Mouse (Mus musculus) embryo, embryonic 10.5 days (tissue): ENCODE results near the gene Mrgprg.

Experiments used
- DNase-seq: peaks from one replicate; pipeline ENCODE4 v3.0.0-alpha.2; 2015; ENCODE audit warnings: low spot score

The Mrgprg gene

GRCm38 (mm10) chr7:143766893-143767292, at the start of gene Mrgprg:
Gene Mrgprg, minus strand, starts transcription at chr7:143766993.
- no peak for DNase-seq

DNA sequence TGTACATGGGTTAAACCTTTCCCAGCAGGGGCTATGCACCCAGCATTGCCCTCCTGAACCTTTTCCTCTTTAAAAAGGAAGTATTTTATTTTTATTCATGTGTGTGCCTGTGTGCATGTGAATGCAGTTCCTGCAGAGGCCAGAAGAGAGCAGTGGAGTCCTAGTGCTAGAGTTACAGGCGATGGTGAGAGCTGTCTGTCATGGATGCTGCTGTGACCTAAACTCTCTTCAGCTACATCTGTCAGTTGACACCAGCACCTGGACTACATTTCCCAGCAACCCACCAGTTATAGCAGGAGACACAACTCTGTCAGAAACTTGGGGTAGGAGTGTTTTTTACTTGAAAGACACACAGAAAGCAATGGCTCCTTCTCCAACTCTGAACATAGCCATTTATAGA, 42.1 kb upstream of the Mrgprg start:
- DNase-seq, result peak; percentile 21

DNA sequence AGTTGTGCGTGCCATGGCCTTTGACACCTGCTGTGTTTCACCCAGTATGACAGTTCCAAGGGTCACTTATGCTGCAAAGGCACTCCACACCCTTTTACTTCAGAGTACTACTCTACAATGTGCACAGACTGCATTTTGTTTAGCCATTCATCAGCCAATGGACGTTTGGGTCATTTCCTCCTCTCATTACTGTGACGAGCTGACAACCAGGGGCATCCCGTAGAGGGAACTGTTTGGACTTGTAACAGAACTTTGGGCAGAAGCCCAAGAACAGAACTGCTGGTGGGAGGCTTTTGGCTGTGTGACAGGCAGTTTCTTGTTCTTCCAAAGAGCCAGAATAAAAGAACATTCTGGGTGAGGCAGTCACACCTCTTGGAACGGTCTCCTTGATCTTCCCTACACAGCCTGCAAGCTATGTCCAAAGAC, 38.4 kb upstream of the Mrgprg start:
- DNase-seq, result no peak

GRCm38 (mm10) chr7:143801195-143802065, 34.6 kb upstream of the Mrgprg start:
- no peak for DNase-seq

- DNase-seq, result no peak
Measured at GRCm38 (mm10) chr7:143800770-143801169, 34.0 kb upstream of the Mrgprg start.

GRCm38 (mm10) chr7:143798783-143799182, 32.0 kb upstream of the Mrgprg start:
- no peak for DNase-seq

DNA sequence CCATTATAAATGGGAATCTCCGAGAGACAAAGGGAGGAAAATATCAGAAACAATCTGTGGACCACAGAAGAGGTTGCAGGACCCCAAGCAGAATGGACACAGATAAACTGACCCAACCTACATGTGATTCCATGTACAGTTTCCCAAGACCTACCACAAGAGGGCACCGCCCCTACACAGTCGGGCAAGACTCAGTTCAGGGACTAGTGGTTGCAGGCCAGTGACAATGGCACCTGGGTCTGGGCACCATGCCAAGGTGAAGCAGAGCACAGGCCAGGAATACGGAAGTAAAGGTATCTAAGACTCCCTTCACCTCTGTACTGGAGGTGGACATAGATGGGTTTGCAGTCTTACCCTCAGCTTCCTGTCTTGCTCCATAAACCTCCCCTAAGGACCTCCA, 26.3 kb upstream of the Mrgprg start:
- peak; percentile 53 for DNase-seq

DNA sequence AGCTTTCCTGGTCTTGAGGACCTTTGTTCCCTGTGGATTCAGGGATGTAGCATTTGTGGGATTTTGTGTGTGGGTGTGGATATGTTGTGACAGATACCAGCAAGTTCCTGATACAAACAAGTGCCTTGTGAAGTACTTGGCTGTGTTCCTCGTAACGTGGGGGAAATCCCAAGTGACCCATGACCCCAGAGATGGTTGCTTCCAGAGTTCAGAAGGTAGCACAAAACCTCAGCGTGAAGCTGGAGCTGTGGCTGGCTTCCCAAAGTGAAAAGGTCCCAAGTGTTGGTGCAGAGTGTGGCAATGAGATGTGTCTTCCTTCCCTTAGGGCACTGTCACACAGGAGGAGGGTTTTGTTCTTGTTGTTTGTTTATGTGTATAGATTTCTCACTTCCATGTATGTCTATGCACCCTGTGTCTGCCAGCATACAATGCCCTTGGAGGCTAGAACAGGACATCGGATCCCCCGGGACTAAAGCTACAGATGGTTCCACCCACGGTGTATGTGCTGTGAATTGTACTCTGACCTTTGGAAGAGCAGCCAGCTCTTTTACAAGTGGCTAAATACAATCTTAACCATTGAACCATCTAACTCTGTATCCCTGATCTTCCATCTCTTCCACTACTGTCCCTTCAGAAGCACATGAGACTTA, 25.7 kb upstream of the Mrgprg start:
- no peak for DNase-seq

DNA sequence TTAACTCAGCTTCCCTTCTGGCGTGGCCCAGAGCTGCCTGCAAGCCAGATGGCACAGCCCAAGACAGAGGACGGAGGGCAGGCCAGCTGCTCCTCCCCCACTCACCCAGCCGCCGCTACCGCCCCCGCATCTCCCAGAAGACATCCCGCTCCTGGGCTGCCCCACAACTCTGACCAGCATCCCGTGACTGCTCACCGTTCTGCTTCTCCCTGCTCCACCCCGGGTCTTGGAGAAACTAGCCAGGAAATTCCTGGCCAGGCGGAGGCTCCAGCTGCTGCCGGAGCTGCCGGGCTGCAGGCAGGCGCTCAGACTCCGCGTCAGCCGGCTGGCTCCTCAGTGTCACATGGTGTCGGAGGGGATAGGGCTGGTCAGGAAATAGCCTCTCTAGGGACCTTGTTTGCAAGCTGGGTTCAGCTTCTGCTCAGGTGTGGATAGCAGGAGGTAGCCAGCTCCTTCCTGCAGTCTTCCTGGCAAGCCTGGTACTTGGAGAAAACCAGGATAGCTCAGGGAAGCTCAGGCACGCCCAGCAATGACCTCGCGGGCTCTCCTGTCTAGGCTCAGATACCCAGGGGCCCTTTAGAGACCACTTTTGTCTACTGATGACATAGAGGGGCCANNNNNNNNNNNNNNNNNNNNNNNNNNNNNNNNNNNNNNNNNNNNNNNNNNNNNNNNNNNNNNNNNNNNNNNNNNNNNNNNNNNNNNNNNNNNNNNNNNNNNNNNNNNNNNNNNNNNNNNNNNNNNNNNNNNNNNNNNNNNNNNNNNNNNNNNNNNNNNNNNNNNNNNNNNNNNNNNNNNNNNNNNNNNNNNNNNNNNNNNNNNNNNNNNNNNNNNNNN, 17.4 kb upstream of the Mrgprg start, which contains the start of gene Mrgpre:
Mrgpre (minus strand) TSS at position 505 of the 834 bp plus-strand sequence.
- DNase-seq, result peak; percentile 81

GRCm38 (mm10) chr7:143783378-143783995, 16.7 kb upstream of the Mrgprg start:
- DNase-seq, result peak; percentile 42

DNA sequence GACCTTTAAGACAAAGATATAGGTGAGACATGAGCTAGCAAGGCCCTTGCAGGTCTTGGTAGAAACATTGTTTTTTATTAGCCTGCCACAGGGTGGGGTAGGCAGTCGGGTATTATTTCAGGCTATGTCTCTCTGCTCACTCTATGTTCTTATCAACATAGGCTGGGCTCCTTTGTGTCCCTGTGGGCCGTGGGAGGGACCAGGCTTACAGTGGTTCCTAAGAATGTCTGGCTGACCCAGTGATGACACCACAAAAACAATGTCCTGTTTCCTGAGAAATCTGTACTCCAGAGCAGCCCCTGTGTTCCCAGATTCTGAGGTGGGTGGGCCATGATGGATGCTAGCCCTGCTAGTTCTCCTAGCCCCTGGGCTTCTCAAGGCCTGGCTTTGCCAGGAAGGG, 10.6 kb upstream of the Mrgprg start:
- no peak for DNase-seq

- DNase-seq, result no peak
Measured at GRCm38 (mm10) chr7:143776137-143776536, 9.3 kb upstream of the Mrgprg start.

DNA sequence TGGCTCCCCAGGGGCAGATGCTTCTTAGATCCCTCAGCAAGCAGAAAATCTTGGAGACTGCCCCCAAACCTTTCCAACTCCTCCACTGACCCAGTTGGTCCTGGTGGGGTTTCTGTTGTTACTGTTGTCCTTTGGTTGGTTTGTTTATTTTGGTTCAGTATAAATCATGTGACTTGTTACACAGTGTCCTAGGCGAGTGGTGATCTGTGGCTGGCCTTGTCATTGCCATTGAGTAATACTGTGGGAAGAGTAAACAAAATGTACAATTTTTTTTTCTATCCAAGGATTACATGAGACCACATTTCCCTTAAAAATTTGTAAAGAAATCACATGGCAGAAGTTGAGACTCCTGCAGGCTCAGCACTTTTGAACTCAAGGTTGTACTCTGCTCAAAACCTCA, 2.7 kb upstream of the Mrgprg start:
- no peak for DNase-seq

DNA sequence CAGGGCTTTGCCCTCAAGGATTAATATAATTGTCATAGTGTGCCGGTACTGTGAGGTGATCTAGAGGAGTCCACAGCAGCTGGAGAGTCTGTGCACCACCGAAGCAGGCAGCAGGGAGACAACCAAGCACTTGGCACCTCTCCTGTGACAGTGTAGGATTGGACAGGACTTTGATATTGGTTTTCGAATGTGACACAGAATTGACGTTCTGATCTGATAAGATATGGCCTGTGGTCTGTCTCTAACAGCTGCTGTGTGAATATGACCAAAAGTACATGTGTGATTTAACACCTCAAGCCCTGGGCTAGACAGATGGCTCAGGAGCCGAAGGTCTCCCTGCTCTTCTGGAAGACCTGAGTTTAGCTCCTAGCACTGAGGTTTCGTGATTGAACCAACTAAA, 1.5 kb upstream of the Mrgprg start:
- no peak for DNase-seq

DNA sequence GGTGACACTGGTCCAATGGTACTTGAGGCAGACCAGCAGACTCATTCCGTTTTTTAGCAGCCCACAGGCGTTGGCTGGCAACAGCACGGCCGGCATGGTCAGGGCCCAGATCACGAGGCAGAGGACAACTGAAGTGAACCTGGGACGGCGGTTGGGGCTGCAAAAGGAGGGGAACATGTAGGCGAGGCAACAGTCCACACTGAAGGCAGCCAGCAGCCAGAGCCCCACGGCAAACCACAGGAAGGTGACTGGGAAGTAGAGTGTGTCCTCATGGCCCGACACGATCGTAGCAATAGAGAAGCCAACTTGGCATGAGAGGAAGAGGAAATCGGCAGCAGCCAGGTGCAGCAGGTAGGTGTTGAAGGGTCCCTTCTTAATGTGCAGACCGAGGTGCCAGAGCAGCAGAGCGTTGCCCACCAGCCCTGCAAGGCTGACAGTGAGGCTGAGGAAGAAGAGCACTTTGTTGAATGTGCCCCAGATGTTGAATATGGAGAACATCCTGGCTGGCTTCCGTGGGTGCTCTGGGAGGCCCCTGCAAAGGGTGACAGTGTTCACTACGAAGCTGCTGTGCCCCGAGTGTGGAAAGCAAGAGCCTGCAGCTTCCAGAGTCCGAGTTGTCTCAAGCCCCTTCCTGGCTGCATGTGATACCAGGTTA, 1.8 kb downstream of the Mrgprg start:
- no peak for DNase-seq

- DNase-seq, result peak; percentile 65
Measured at GRCm38 (mm10) chr7:143763794-143764193, 3.0 kb downstream of the Mrgprg start.

GRCm38 (mm10) chr7:143758956-143759355, 7.8 kb downstream of the Mrgprg start:
- DNase-seq, result no peak

DNA sequence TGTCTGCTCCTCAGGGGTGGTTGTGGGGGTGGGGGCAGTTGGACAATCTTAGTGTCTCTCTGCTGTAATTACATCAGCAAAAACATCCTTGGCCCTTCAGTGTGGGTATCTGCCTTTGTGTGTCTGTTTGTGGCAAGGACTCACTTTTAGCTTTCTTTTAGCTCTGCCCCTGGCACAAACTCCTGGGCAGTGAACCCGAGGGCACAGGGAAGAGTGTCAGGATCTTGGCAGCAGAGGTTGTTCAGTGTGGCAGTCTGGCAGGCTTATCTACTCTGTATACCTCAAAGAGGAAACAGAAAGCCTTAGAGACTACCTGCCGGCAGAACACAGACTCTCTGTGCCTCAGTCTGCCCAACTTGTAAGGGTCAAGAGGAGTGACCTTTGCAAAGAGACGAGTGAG, 9.1 kb downstream of the Mrgprg start:
- DNase-seq, result no peak

GRCm38 (mm10) chr7:143757027-143757390, 9.8 kb downstream of the Mrgprg start:
- peak; percentile 89 for DNase-seq

DNA sequence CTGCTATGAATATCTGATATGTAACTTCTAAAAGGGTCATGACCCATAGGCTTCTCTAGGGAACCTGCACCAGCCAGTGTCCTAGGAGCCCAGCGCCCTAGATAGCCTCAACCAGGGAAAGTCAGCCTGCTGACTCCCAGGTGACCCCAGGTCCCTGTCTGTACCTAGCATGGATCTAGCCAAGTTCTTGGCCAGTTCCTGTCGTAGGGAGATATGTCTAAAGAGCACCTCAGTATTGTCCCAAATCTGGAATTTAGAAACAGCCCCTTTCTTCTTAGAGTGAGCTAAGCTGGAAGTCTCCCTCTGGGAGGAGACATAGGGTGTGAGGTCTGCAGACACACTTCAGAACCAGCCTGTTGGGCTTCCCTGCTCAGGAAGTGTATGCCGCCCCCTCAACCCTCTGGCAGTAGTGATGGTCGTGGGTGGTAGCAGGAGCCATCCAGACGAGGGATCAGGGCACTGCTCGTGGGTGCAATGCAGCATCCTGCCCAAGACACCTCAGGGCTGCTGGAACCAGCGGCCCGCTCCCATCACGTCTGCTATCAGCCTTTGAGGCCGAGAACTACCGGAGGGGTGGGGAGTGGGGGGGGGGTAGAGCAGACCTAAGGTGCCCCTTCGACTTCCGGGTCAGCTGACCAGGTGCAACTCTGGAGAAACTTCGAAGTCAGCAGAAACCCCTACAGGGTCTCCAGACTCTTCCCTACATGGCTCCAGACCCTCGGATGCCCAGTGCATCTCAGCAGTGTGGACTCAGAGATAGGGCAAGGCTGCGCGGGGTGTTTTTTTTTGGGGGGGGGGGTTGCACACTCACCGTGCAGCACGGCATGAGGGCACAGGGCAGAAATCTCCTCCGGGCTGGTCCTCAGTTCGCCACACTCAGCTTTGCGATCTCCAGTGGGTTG, 10.4 kb downstream of the Mrgprg start, which contains the start of gene Osbpl5:
Osbpl5 (minus strand) TSS at position 861 of the 902 bp plus-strand sequence.
- DNase-seq, result no peak
